Mouse (Mus musculus) intestine, embryonic 16.5 days (tissue): ENCODE results near the gene Haus2. TPM values are rescaled to one million over a fixed set of nuclear protein-coding genes. Genes with fewer than 3 reads are reported as not detected.

Source experiments
- polyA plus RNA-seq: library from polyadenylated mRNA; unstranded; fragments of >200 nt; fragmentation: Nextera tagmentation; extraction: Ambion mirVana; gene quantifications from 2 replicates; pipeline ENCODE4 v1.2.1, GENCODE M21; 2015

Haus2 gene
- polyA plus RNA-seq, 1 experiment from 2014 or later: 20.6 TPM

Other genes with a start within 250 kb of the Haus2 start
- 8.8 and 10.3 TPM in 2 replicates for gene Ganc, start 205.5 kb upstream of the Haus2 start, polyA plus RNA-seq
- gene Tmem87a, start 205.3 kb upstream of the Haus2 start, polyA plus RNA-seq: 7.3 and 8.6 TPM in 2 replicates
- 0.77 and 0.92 TPM in 2 replicates for gene Capn3, start 153.4 kb upstream of the Haus2 start, polyA plus RNA-seq
- gene Zfp106, start 45.5 kb upstream of the Haus2 start, polyA plus RNA-seq: 36.2 and 37.0 TPM in 2 replicates
- 54.6 and 55.8 TPM in 2 replicates for gene Snap23, start 41.7 kb upstream of the Haus2 start, polyA plus RNA-seq
- gene Lrrc57, start 137 bp downstream of the Haus2 start, polyA plus RNA-seq: 19.5 and 22.4 TPM in 2 replicates
- gene Stard9, start 19.7 kb downstream of the Haus2 start, polyA plus RNA-seq: 2.5 and 3.3 TPM in 2 replicates
- gene Cdan1, start 240.7 kb downstream of the Haus2 start, polyA plus RNA-seq: 3.6 and 4.1 TPM in 2 replicates
- gene Ttbk2, start 241.2 kb downstream of the Haus2 start, polyA plus RNA-seq: 1.4 and 1.6 TPM in 2 replicates